Mouse (Mus musculus): ENCODE results near the gene Nat8l.
A peak's percentile ranks its signal among the peaks of the same experiment; 100 is the strongest.
"Not testable (repeated sequence)": the region's sequence is repeated elsewhere in the genome, so short reads cannot be mapped to it uniquely, and the experiment has no call there.

Gene Nat8l

GRCm38 (mm10) chr5:33995843-33996693 is at the start of gene Nat8l:
Gene Nat8l, plus strand, starts transcription at chr5:33995984.
- peak; percentile 81 for DNase-seq (ENCODE audit: low spot score)

- DNase-seq (ENCODE audit: low spot score): not testable (repeated sequence)
Measured at GRCm38 (mm10) chr5:33947035-33947434, 48.7 kb upstream of the Nat8l start.

GRCm38 (mm10) chr5:33948314-33948713 is 47.5 kb upstream of the Nat8l start:
- no peak for DNase-seq (ENCODE audit: low spot score)

GRCm38 (mm10) chr5:33953471-33954185 is 42.2 kb upstream of the Nat8l start:
- no peak for DNase-seq (ENCODE audit: low spot score)

GRCm38 (mm10) chr5:33954354-33954753 is 41.4 kb upstream of the Nat8l start:
- DNase-seq (ENCODE audit: low spot score): no peak

GRCm38 (mm10) chr5:33955868-33956267 is 39.9 kb upstream of the Nat8l start:
- DNase-seq (ENCODE audit: low spot score): no peak

GRCm38 (mm10) chr5:33959382-33959781 is 36.4 kb upstream of the Nat8l start:
- DNase-seq (ENCODE audit: low spot score): peak; percentile 68

GRCm38 (mm10) chr5:33974736-33975135 is 21.0 kb upstream of the Nat8l start:
- DNase-seq (ENCODE audit: low spot score): no peak

- DNase-seq (ENCODE audit: low spot score): no peak
Measured at GRCm38 (mm10) chr5:33976267-33976666, 19.5 kb upstream of the Nat8l start.

GRCm38 (mm10) chr5:33982731-33983259 is 13.0 kb upstream of the Nat8l start:
- DNase-seq (ENCODE audit: low spot score): no peak

GRCm38 (mm10) chr5:33983309-33984121 is 12.3 kb upstream of the Nat8l start, which contains the start of gene Gm1673:
Gene Gm1673, plus strand, starts transcription at chr5:33983433.
- peak; percentile 90 for DNase-seq (ENCODE audit: low spot score)

GRCm38 (mm10) chr5:33994671-33995625 is 836 bp upstream of the Nat8l start:
- DNase-seq (ENCODE audit: low spot score): no peak

- no peak for DNase-seq (ENCODE audit: low spot score)
Measured at GRCm38 (mm10) chr5:33996694-33997045, 886 bp downstream of the Nat8l start.

- peak; percentile 45 for DNase-seq (ENCODE audit: low spot score)
Measured at GRCm38 (mm10) chr5:33997051-33997741, 1.4 kb downstream of the Nat8l start.

GRCm38 (mm10) chr5:33997829-33998504 is 2.2 kb downstream of the Nat8l start:
- no peak for DNase-seq (ENCODE audit: low spot score)

GRCm38 (mm10) chr5:33998505-33998877 is 2.7 kb downstream of the Nat8l start:
- DNase-seq (ENCODE audit: low spot score): no peak

- no peak for DNase-seq (ENCODE audit: low spot score)
Measured at GRCm38 (mm10) chr5:33999466-34000090, 3.8 kb downstream of the Nat8l start.

- no peak for DNase-seq (ENCODE audit: low spot score)
Measured at GRCm38 (mm10) chr5:34000809-34001208, 5.0 kb downstream of the Nat8l start.

- no peak for DNase-seq (ENCODE audit: low spot score)
Measured at GRCm38 (mm10) chr5:34001401-34001800, 5.6 kb downstream of the Nat8l start.
